Mouse (Mus musculus) cortical plate, adult 2 months (tissue): ENCODE measurements at regions not wholly inside any gene's neighbourhood (a gene's known extent, or its start where the extent isn't known, plus 50 kb on each side); places are given as distances from the start of the nearest gene placed in this dataset.

Experiments
- CTCF ChIP-seq: fragments of 200-500 bp; IDR thresholded peaks from 2 replicates; pipeline ENCODE4 v1.5.1; 2011; ENCODE audit warnings: mild to moderate bottlenecking, control low read depth, low read length; ENCODE audit not compliant: insufficient read depth; ENCODE audit errors: extremely low read depth
- POLR2A ChIP-seq: fragments of 200-500 bp; IDR thresholded peaks from 2 replicates; pipeline ENCODE4 v1.6.1; 2011; ENCODE audit warnings: mild to moderate bottlenecking, low read length, control low read depth; ENCODE audit not compliant: insufficient read depth; ENCODE audit errors: extremely low read depth

DNA sequence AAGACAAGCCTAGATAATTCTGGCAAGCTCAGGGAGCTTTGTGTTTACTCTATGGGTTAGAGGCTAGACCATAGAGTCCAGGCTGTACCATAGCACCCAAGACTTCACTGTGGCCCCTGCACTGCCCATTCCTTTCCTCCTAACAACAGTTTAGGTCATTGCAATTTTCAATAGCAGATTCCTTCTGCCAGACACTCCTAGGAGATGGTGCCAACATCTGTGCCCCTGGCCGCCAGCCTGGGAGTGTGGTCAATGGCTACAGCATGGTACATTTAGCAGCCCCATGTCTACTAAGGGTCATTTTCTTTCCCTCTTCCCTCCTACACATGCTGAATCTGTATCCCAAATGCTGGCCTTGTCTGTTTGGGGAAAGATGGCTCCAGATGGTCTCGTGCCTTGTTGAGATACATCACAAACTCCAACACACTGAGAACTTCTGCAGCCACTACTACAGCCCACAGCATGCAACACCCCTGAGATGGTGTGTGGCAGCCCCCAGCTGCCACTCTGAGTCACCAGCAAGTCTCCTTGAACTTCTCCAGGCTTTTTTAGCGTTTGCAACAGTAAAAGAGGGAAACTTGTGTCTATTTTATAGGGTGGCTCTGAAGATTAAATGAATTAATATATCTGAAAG, 115.9 kb downstream of the CK137956 start:
- TF ChIP-seq CTCF (no peak), POLR2A (no peak)
